Mouse (Mus musculus) small intestine, adult 2 months (tissue): ENCODE data around the gene Fgfr1op. TPM values are rescaled to one million over a fixed set of nuclear protein-coding genes. Genes with fewer than 3 reads are reported as not detected.
"Not testable (repeated sequence)": the region's sequence is repeated elsewhere in the genome, so short reads cannot be mapped to it uniquely, and the experiment has no call there.

Source experiments
- H3K27ac ChIP-seq: fragments of 200-500 bp; 2 replicates; pipeline ENCODE4 v1.5.1; 2012; ENCODE audit warnings: low read depth, low read length, control low read depth, inconsistent platforms; ENCODE audit not compliant: insufficient read depth
- H3K27me3 ChIP-seq: fragments of 200-500 bp; 2 replicates; pipeline ENCODE4 v1.6.1; 2012; ENCODE audit warnings: mild to moderate bottlenecking, moderate library complexity, low read length, inconsistent platforms; ENCODE audit not compliant: control insufficient read depth, insufficient read depth
- H3K36me3 ChIP-seq: fragments of 200-500 bp; 2 replicates; pipeline ENCODE4 v1.6.1; 2012; ENCODE audit warnings: mild to moderate bottlenecking, low read length, control low read depth, inconsistent platforms; ENCODE audit not compliant: control insufficient read depth, insufficient read depth
- H3K4me1 ChIP-seq: fragments of 200-500 bp; 2 replicates; pipeline ENCODE4 v1.6.1; 2012; ENCODE audit warnings: low read length, inconsistent platforms, mixed read lengths; ENCODE audit not compliant: control insufficient read depth, insufficient read depth, insufficient read length
- H3K4me3 ChIP-seq: fragments of 200-500 bp; 2 replicates; pipeline ENCODE4 v1.5.1; 2012; ENCODE audit warnings: low read depth, mild to moderate bottlenecking, control low read depth, inconsistent platforms, low read length, moderate library complexity
- WGBS: fragments of 180-500 bp; shearing (Covaris S2); methylation state at CpG from one replicate; pipeline ENCODE4 v1.1.7; 2018; 5-methylcytosine and 5-hydroxymethylcytosine counted together
- polyA plus RNA-seq: library from polyadenylated mRNA; depleted of rRNA; stranded (reverse); fragments of >200 nt; gene quantifications from 2 replicates; pipeline ENCODE4 v1.2.3, GENCODE M21; 2012

The Fgfr1op gene
- polyA plus RNA-seq, 1 experiment, result 0.38 TPM

GRCm38 (mm10) chr17:8146931-8147330 is 18.4 kb upstream of the Fgfr1op start:
- 7% methylated on average over 5 of the region's 5 CpGs for WGBS
- H3K27ac ChIP-seq, result peak overlapping the region; percentile 39; the same call in 1 of the 2 replicates

GRCm38 (mm10) chr17:8147439-8148316 is 17.6 kb upstream of the Fgfr1op start, which contains the start of the genes Gm49673 and Rnaset2a:
Gene Gm49673, minus strand, starts transcription at chr17:8147788.
Gene Rnaset2a, minus strand, starts transcription at chr17:8148097.
- not testable (repeated sequence) for H3K27me3 ChIP-seq, H3K4me1 ChIP-seq, H3K36me3 ChIP-seq
- peak within 1 kb of the TSS; percentile 82 for H3K4me3 ChIP-seq
- H3K27ac ChIP-seq, result peak within 1 kb of the TSS; percentile 39
- under 1% methylated on average over 57 of the region's 67 CpGs for WGBS

More at GRCm38 (mm10) chr17:8146931-8147330, 18.4 kb upstream of the Fgfr1op start:
- H3K4me3 ChIP-seq, result peak overlapping the region; percentile 82
- not testable (repeated sequence) for H3K4me1 ChIP-seq, H3K27me3 ChIP-seq, H3K36me3 ChIP-seq

GRCm38 (mm10) chr17:8155010-8155409 is 10.3 kb upstream of the Fgfr1op start:
- H3K36me3 ChIP-seq, H3K27ac ChIP-seq, H3K27me3 ChIP-seq, H3K4me3 ChIP-seq, H3K4me1 ChIP-seq: not testable (repeated sequence)
- WGBS, result 87% methylated on average over 7 of the region's 7 CpGs

GRCm38 (mm10) chr17:8155982-8156381 is 9.3 kb upstream of the Fgfr1op start:
- not testable (repeated sequence) for H3K36me3 ChIP-seq, H3K27ac ChIP-seq, H3K4me3 ChIP-seq, H3K27me3 ChIP-seq, H3K4me1 ChIP-seq
- WGBS, result 100% methylated on average over 1 of the region's 8 CpGs

GRCm38 (mm10) chr17:8158627-8159026 is 6.7 kb upstream of the Fgfr1op start:
- H3K27ac ChIP-seq, H3K4me3 ChIP-seq, H3K27me3 ChIP-seq, H3K36me3 ChIP-seq, H3K4me1 ChIP-seq: not testable (repeated sequence)
- WGBS, result no CpG with 5 or more reads among the region's 1 CpGs

- H3K4me3 ChIP-seq, H3K27me3 ChIP-seq, H3K27ac ChIP-seq, H3K4me1 ChIP-seq, H3K36me3 ChIP-seq: not testable (repeated sequence)
- 51% methylated on average over 3 of the region's 3 CpGs for WGBS
Observed at GRCm38 (mm10) chr17:8160969-8161368, 4.3 kb upstream of the Fgfr1op start.

GRCm38 (mm10) chr17:8165608-8165945 is 276 bp downstream of the Fgfr1op start:
- H3K27ac ChIP-seq, H3K27me3 ChIP-seq, H3K4me1 ChIP-seq: not testable (repeated sequence)
- Histone ChIP-seq H3K36me3 (peaks cover 12% of the 10 kb centered on the region), H3K4me3 (peak overlapping the region; percentile 80)
- WGBS, result under 1% methylated on average over 42 of the region's 42 CpGs

GRCm38 (mm10) chr17:8165977-8166376 is 676 bp downstream of the Fgfr1op start:
- not testable (repeated sequence) for H3K27ac ChIP-seq, H3K27me3 ChIP-seq, H3K4me3 ChIP-seq, H3K4me1 ChIP-seq
- H3K36me3 ChIP-seq, result peaks cover 15% of the 10 kb centered on the region
- 1% methylated on average over 11 of the region's 11 CpGs for WGBS

- not testable (repeated sequence) for H3K27ac ChIP-seq, H3K4me3 ChIP-seq, H3K4me1 ChIP-seq, H3K27me3 ChIP-seq
- peaks cover 17% of the 10 kb centered on the region for H3K36me3 ChIP-seq
- 36% methylated on average over 2 of the region's 3 CpGs for WGBS
Observed at GRCm38 (mm10) chr17:8166454-8166853, 1.2 kb downstream of the Fgfr1op start.

GRCm38 (mm10) chr17:8167436-8167835 is 2.1 kb downstream of the Fgfr1op start:
- not testable (repeated sequence) for H3K4me1 ChIP-seq, H3K27me3 ChIP-seq, H3K27ac ChIP-seq, H3K4me3 ChIP-seq
- 81% methylated on average over 7 of the region's 8 CpGs for WGBS
- H3K36me3 ChIP-seq, result peaks cover 26% of the 10 kb centered on the region
